Mouse (Mus musculus) CD4-positive, CD25-positive, alpha-beta regulatory T cell, adult 2 months (primary cell): ENCODE results near the gene Cldn10.
A peak's percentile ranks its signal among the peaks of the same experiment; 100 is the strongest.

Experiments
- DNase-seq: peaks from one replicate; pipeline ENCODE4 v3.0.0-alpha.2; 2012; ENCODE audit warnings: low read depth, low spot score

The Cldn10 gene

GRCm38 (mm10) chr14:118910332-118911222 lies 122.9 kb downstream of the Cldn10 start:
- DNase-seq = peak; percentile 76

DNA sequence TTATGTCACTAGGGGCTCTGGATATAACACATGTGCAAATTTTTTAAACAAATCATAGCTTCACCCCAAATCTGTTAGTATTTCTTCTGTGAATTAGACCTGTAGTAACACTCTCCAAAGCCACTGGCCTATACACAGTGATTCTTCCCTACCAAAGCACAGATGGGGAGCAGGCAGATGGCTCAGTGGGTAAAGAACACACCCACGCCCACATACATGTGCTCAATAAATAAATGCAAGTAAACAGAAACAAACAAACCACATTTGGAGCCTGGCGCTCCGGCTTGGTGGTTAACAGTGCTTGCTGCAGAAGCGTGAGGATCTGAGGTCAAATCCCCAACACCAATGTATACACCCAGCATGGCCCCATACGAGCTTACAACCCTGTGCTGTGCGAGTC lies 123.8 kb downstream of the Cldn10 start:
- DNase-seq = no peak

DNA sequence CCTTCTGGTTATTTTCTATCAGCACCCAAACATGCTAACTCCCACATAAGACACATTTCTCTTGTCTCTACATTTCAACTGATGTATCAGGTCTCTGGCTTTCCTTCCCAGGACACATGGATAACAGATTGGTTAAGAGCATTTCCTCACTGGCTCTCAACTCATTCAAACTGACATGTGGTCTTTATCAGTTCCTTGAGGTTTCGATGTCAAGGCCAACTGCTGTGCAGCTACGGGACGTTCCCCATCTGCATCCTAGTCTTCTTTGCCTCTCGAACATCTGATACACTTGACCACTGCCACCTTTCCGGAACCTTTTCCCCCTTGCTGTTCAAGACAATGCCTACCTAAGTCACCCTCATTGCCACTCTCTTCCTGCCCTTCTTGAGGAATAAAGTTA lies 125.9 kb downstream of the Cldn10 start:
- no peak for DNase-seq

DNA sequence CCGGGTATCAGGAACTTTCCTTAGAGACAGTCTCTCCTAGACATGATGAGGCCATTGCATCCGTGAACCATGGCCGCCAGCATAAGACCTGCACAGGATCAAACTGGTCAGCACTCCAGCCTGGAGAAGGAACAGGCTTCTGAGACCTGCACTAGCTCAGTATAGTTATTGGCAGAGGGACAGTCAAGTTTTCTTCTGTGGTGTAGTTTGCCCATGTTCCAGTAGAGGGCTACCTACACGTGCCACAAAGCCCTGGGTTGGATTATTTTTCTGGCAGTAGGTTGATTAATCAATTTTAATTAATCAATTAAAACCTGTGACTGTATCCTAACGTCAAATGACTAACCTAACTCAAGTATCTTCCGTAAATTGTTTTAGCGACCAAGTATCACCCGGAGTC lies 131.3 kb downstream of the Cldn10 start:
- peak; percentile 74 for DNase-seq

DNA sequence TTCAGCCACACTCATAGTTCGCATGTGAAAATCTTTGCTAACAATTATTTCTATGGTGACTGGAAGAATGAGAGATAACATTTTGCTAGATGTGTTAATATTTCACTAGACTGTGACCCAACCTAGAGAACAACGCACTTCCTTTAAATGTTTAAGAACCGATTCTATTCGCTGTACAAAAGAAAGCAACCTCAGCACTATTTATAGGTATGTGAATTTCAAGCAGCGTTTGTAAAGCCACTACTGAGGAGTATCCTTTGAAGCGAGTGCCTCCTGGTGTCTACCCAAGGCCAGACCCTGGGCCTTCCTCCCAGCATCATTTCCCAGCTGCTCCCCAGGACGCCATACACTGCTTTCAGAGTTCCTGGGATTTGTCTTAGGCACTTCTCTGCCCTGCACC lies 132.9 kb downstream of the Cldn10 start:
- no peak for DNase-seq

DNA sequence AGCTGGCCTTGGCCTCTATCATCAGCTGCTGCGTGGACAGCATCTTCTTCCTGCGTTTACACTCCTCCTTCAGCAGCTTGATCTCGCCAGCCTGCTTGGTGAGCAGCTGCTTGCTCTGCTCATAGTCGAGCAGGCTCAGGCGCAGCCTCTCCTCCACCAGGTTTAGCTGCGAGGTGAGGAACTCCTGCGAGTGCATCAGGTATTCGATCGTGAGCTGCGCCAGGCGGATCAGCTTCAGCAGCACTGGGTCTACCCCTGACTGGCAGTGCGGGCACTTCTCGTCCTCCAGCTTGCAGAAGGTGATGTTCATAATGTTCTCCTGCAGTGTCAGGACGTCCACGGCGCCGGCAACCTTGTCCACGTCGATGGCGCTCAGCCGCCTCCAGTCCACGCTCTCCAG lies 134.5 kb downstream of the Cldn10 start:
- DNase-seq = no peak

DNA sequence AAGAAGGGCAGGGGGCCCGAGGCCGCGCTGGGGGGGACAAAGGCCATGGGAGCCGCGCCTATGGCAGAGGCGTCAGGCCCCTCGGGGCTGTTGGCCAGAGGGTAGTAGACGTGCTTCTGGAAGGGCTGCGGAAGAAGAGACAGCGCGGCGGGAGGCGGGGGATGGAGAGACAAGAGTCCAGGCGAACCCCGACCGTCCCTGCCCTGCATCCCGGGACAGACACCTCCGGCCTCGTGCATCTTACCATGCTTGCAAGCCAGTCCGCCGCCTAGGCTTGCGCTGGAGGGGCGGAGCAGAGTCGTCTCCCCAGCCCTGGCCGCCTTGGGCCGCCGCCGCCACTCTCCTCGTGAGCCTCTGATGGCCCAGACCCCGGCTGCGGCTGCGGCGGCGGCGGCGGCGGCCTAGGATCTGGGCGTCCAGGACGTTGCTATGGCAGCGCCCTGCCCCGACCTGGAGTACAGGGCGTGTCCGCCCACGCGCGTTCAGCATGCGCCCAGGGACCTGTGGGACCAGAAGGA lies 135.0 kb downstream of the Cldn10 start:
- DNase-seq = peak; percentile 52
